Mouse (Mus musculus): ENCODE results near the gene Whamm. TPM values are rescaled to one million over a fixed set of nuclear protein-coding genes. Genes with fewer than 3 reads are reported as not detected.

Gene Whamm
- polyA plus RNA-seq (2015; fragmentation: Nextera tagmentation; extraction: Ambion mirVana), result 7.2 and 8.1 TPM in 2 replicates

DNA sequence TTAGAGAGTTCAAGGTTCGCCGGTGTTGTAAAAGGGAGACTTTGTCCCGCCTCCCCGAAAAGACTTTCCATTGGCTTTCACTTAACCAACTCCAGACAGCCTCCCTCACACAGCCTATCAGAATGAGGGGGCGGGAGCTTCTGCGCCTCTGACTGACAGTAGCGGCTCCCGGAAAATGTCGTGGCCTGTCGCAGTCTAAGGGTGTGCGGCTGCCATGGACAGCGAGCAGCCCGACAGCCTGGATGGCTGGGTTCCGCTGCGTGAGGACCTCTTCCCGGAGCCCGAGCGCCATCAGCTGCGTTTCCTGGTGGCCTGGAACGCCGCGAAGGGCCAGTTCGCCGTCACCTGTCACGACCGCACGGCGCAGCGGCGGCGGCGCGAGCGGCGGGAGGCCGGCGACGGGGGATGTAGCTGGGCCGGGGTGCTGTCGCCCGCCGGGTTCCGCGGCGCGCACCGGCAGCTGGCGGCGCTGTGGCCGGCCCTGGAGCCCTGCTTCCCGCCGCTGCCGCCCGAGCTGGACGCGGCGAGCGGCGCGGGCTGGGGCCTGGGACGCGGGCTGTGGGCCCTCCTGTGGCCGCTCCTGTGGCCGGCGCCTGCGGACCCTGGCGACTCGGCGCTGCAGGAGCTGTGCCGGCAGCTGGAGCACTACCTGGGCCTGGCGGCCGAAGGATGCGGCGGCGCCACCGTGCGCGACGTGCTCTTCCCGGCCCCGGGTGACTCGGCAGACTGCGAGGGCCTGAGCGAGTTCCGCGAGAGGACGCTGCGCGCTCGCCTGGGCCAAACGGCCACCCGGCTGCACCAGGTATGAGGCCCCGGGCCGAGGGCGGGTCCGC is at the start of gene Whamm:
Whamm (plus strand) TSS at position 159 of the 833 bp plus-strand sequence.
- 2% methylated on average over 66 of the region's 96 CpGs for WGBS
- TF ChIP-seq EP300 (IDR thresholded peaks at IDR 0.05), result no peak
- TF ChIP-seq CTCF (IDR thresholded peaks at IDR 0.05), result peak; percentile 51
- no peaks in the 10 kb centered on the region for H3K27me3 ChIP-seq (replicated peaks; ENCODE audit: insufficient read depth, low read length)

DNA sequence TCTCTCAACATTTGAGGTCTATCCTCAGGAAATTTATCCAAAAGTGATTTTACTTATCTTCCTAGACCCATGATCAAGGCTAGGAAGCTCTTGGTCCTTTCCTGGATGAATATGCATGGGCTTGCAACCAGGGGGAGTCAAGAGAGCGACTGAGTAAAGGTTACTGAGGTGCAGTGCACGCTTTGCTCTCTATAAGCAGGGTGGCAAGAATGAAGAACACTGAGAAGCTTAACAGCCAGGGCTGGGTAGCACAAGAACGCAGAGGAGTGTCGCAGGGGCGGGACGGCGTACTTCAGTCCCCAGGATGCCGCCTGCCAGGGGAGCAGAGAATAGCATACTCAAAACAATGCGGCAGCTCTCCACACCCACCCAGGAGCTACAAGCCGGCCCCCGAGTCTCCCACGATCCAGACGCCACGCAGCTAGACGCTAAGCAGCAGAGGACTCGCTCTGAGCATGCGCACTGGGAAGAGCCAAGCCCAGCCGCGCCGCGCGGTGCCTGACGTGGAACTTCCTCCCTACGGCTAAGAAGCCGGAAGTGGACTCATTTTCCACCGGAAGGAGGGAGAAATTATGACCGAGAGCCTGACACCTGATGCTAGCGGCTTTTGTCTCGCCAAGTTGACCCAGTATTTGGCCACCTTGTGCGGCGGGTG is 47.9 kb upstream of the Whamm start:
- no peaks in the 10 kb centered on the region for H3K9me3 ChIP-seq (ENCODE audit: low read length)
- peak; percentile 99 for ATAC-seq
- peaks cover 5% of the 10 kb centered on the region; the same call in 1 of the 2 replicates for H3K4me1 ChIP-seq (ENCODE audit: insufficient read depth, low read depth, low read length)
- no peaks in the 10 kb centered on the region for H3K36me3 ChIP-seq (ENCODE audit: insufficient read depth, low read length)
- no peaks in the 10 kb centered on the region for H3K27me3 ChIP-seq (replicated peaks; ENCODE audit: insufficient read depth, low read length)
- H3K4me3 ChIP-seq (ENCODE audit: low read depth, low read length), result peak overlapping the region; percentile 68
- peak overlapping the region; percentile 43 for H3K9ac ChIP-seq (replicated peaks; ENCODE audit: low read depth)
- no peak for TF ChIP-seq EP300 (IDR thresholded peaks at IDR 0.05)
- no peak; the same call in none of the 2 replicates for TF ChIP-seq CTCF (IDR thresholded peaks at IDR 0.05)
- DNase-seq (ENCODE audit: low spot score), result peak; percentile 98
- H3K4me2 ChIP-seq (replicated peaks; ENCODE audit: low read depth, low read length), result peak overlapping the region; percentile 77
- under 1% methylated on average over 31 of the region's 31 CpGs for WGBS
- H3K27ac ChIP-seq (ENCODE audit: low read length), result peak overlapping the region; percentile 88

More for the DNA sequence above, at the start of gene Whamm:
- peak within 1 kb of the TSS; percentile 72 for H3K9ac ChIP-seq (replicated peaks; ENCODE audit: low read depth)
- H3K4me3 ChIP-seq (ENCODE audit: low read depth, low read length), result peak within 1 kb of the TSS; percentile 91
- peaks cover 4% of the 10 kb centered on the region; the same call in 1 of the 2 replicates for H3K4me1 ChIP-seq (ENCODE audit: insufficient read depth, low read depth, low read length)
- no peaks in the 10 kb centered on the region for H3K9me3 ChIP-seq (ENCODE audit: low read length)
- peak within 1 kb of the TSS; percentile 67 for H3K4me2 ChIP-seq (replicated peaks; ENCODE audit: low read depth, low read length)
- DNase-seq (ENCODE audit: low spot score) (peak; percentile 98), ATAC-seq (peak; percentile 98)
- H3K36me3 ChIP-seq (ENCODE audit: insufficient read depth, low read length), result peaks cover 6% of the 10 kb centered on the region; the same call in 1 of the 2 replicates
- peak within 1 kb of the TSS; percentile 91 for H3K27ac ChIP-seq (ENCODE audit: low read length)

DNA sequence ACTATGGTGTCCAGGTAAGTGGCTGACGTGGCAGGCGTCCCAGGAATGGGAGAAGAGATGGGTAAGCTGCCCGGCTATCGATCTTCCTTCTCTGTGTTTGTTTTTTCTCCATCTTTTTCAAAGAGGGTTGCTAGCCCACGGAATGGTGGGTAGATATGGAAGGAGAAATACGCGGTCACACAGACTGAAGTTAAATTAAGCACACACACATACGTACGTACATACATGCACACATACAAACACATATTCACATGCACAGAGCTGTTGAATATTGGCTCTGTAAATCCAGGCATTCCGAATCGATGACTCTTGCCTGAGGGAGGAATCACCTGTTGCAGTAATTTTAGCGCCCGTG is 47.4 kb upstream of the Whamm start:
- Histone ChIP-seq H3K4me2 (replicated peaks; ENCODE audit: low read depth, low read length) (peak overlapping the region; percentile 77), H3K27me3 (replicated peaks; ENCODE audit: insufficient read depth, low read length) (no peaks in the 10 kb centered on the region), H3K9me3 (ENCODE audit: low read length) (no peaks in the 10 kb centered on the region), H3K36me3 (ENCODE audit: insufficient read depth, low read length) (no peaks in the 10 kb centered on the region), H3K4me1 (ENCODE audit: insufficient read depth, low read depth, low read length) (peaks cover 5% of the 10 kb centered on the region; the same call in 1 of the 2 replicates), H3K9ac (replicated peaks; ENCODE audit: low read depth) (peak overlapping the region; percentile 43), H3K27ac (ENCODE audit: low read length) (peak overlapping the region; percentile 88), H3K4me3 (ENCODE audit: low read depth, low read length) (peak overlapping the region; percentile 68)
- 5% methylated on average over 13 of the region's 13 CpGs for WGBS
- no peak for ATAC-seq
- no peak for TF ChIP-seq EP300 (IDR thresholded peaks at IDR 0.05)
- TF ChIP-seq CTCF (IDR thresholded peaks at IDR 0.05), result no peak
- DNase-seq (ENCODE audit: low spot score), result no peak

DNA sequence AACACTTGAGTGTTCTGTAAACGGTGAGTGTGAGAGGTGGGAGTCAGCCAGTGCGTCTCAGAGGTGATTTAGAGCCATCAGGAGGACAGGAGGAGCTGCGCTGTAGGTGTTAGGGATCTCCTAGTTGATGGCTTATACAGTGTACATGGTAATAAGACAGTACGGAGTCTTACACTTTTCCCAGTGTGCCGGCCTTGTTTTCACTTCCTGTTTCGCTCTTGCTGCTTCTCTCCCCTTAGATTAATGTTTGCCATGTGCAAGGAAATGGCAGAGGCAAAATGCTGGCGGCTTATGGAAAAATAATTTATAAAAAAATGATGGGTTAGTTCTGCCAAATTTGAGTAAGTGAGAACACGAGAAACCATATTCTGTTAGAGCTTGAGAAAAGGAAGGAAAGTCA is 42.1 kb upstream of the Whamm start:
- H3K9me3 ChIP-seq (ENCODE audit: low read length), result no peaks in the 10 kb centered on the region
- H3K27ac ChIP-seq (ENCODE audit: low read length), result no peak overlapping the region
- no peak for DNase-seq (ENCODE audit: low spot score)
- 71% methylated on average over 8 of the region's 8 CpGs for WGBS
- peaks cover 12% of the 10 kb centered on the region; the same call in 1 of the 2 replicates for H3K36me3 ChIP-seq (ENCODE audit: insufficient read depth, low read length)
- no peak overlapping the region for H3K4me3 ChIP-seq (ENCODE audit: low read depth, low read length)
- H3K4me2 ChIP-seq (replicated peaks; ENCODE audit: low read depth, low read length), result no peak overlapping the region
- no peak overlapping the region for H3K9ac ChIP-seq (replicated peaks; ENCODE audit: low read depth)
- ATAC-seq, result no peak
- no peaks in the 10 kb centered on the region for H3K27me3 ChIP-seq (replicated peaks; ENCODE audit: insufficient read depth, low read length)
- H3K4me1 ChIP-seq (ENCODE audit: insufficient read depth, low read depth, low read length), result peaks cover 5% of the 10 kb centered on the region; the same call in 1 of the 2 replicates
- no peak for TF ChIP-seq EP300 (IDR thresholded peaks at IDR 0.05)
- TF ChIP-seq CTCF (IDR thresholded peaks at IDR 0.05), result no peak

DNA sequence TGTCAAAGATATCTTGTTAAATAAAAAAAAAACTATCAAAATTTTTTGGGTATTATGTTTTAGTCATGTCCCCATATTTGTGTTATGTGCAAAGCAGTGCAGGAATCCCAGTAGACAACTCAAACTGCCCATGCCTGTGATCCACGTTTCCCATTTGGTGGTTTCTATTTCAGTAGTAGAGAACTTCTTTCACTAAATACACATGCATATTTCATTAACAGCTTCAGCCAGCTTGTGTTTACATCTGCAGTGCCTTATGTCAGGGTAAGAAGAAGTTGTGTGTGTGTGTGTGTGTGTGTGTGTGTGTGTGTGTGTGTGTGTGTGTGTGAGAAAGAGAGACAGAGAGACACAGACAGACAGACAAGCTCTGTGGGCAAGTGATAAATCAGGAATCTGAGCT is 39.6 kb upstream of the Whamm start:
- ATAC-seq (no peak), DNase-seq (ENCODE audit: low spot score) (no peak)
- TF ChIP-seq EP300 (IDR thresholded peaks at IDR 0.05) (no peak), CTCF (IDR thresholded peaks at IDR 0.05) (no peak)
- Histone ChIP-seq H3K27ac (ENCODE audit: low read length) (no peak overlapping the region), H3K27me3 (replicated peaks; ENCODE audit: insufficient read depth, low read length) (no peaks in the 10 kb centered on the region), H3K9ac (replicated peaks; ENCODE audit: low read depth) (no peak overlapping the region), H3K4me3 (ENCODE audit: low read depth, low read length) (no peak overlapping the region), H3K36me3 (ENCODE audit: insufficient read depth, low read length) (peaks cover 18% of the 10 kb centered on the region), H3K4me2 (replicated peaks; ENCODE audit: low read depth, low read length) (no peak overlapping the region), H3K4me1 (ENCODE audit: insufficient read depth, low read depth, low read length) (no peaks in the 10 kb centered on the region), H3K9me3 (ENCODE audit: low read length) (no peaks in the 10 kb centered on the region)
- 89% methylated on average over 1 of the region's 1 CpGs for WGBS

DNA sequence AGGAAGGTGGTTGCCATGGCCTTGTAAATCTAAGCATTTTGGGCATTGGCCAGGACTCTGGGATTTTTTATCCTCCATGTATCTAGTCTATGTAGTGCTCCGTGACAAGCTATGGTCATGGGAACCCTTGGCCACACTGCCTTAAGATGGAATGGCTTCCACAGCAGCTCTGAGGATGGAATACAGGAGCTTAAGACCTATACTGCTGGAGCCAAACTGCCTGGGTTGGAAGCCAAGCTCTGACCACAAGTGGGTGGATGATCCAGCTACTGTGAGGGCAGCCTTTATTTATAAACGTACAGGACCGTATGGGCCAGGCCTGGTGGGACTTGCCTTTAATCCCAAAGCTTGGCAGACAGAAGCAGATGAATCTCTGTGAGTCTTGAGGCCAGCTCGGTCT is 34.6 kb upstream of the Whamm start:
- Histone ChIP-seq H3K36me3 (ENCODE audit: insufficient read depth, low read length) (peaks cover 18% of the 10 kb centered on the region), H3K4me1 (ENCODE audit: insufficient read depth, low read depth, low read length) (no peaks in the 10 kb centered on the region), H3K4me2 (replicated peaks; ENCODE audit: low read depth, low read length) (no peak overlapping the region), H3K27me3 (replicated peaks; ENCODE audit: insufficient read depth, low read length) (no peaks in the 10 kb centered on the region), H3K27ac (ENCODE audit: low read length) (no peak overlapping the region), H3K9ac (replicated peaks; ENCODE audit: low read depth) (no peak overlapping the region), H3K4me3 (ENCODE audit: low read depth, low read length) (no peak overlapping the region), H3K9me3 (ENCODE audit: low read length) (no peaks in the 10 kb centered on the region)
- no peak for TF ChIP-seq EP300 (IDR thresholded peaks at IDR 0.05)
- no peak for TF ChIP-seq CTCF (IDR thresholded peaks at IDR 0.05)
- no peak for DNase-seq (ENCODE audit: low spot score)
- WGBS, result 80% methylated on average over 4 of the region's 4 CpGs
- no peak for ATAC-seq

Measured in lung, postnatal 0 days (tissue).